Mouse (Mus musculus) myocyte (in vitro differentiated cells): ENCODE data around the gene Kiss1. TPM values are rescaled to one million over a fixed set of nuclear protein-coding genes. Genes with fewer than 3 reads are reported as not detected.

Experiments used
- H3K27me3 ChIP-seq: one replicate; pipeline ENCODE4 v1.6.1; 2011; ENCODE audit not compliant: control insufficient read depth, insufficient read depth, insufficient read length
- H3K36me3 ChIP-seq: one replicate; pipeline ENCODE4 v1.6.1; 2011; ENCODE audit not compliant: control insufficient read depth, insufficient read depth
- H3K4me2 ChIP-seq: one replicate; pipeline ENCODE4 v1.6.1; 2011; ENCODE audit warnings: low read depth, control low read depth
- H3K4me3 ChIP-seq: one replicate; pipeline ENCODE4 v1.5.1; 2011; ENCODE audit warnings: mild to moderate bottlenecking, control low read depth, moderate library complexity
- H3K79me2 ChIP-seq: one replicate; pipeline ENCODE4 v1.6.1; 2011; ENCODE audit not compliant: control insufficient read depth, insufficient read depth
- H3ac ChIP-seq: one replicate; pipeline ENCODE4 v1.6.1; 2011; ENCODE audit not compliant: control insufficient read depth, insufficient read length
- CEBPB ChIP-seq: IDR thresholded peaks from 2 replicates; pipeline ENCODE4 v1.6.1; 2011; ENCODE audit warnings: mild to moderate bottlenecking, moderate library complexity; ENCODE audit not compliant: poor library complexity, insufficient read depth, severe bottlenecking
- E2F4 ChIP-seq: IDR thresholded peaks from one replicate; pipeline ENCODE4 v1.6.1; 2011; ENCODE audit warnings: mild to moderate bottlenecking, control low read depth, moderate library complexity; ENCODE audit not compliant: insufficient read depth
- MAX ChIP-seq: IDR thresholded peaks from one replicate; pipeline ENCODE4 v1.6.1; 2011; ENCODE audit warnings: low read depth, mild to moderate bottlenecking, control low read depth
- MYOD1 ChIP-seq, 3 experiments: IDR thresholded peaks; one replicate each; pipeline ENCODE4 v1.6.1; 2011; ENCODE audit warnings: control low read depth in 2 of 3, low read depth in 2 of 3, mild to moderate bottlenecking in 2 of 3, moderate library complexity in 1 of 3; ENCODE audit not compliant: insufficient read length in 2 of 3, control insufficient read depth in 1 of 3
- MYOG ChIP-seq, 3 experiments: IDR thresholded peaks; one replicate each; pipeline ENCODE4 v1.6.1; 2011; ENCODE audit warnings: control low read depth in 2 of 3, low read depth in 2 of 3, mild to moderate bottlenecking in 2 of 3; ENCODE audit not compliant: insufficient read length in 2 of 3, control insufficient read depth in 1 of 3, insufficient read depth in 1 of 3
- POLR2A ChIP-seq: IDR thresholded peaks from one replicate; pipeline ENCODE4 v1.6.1; 2011; ENCODE audit warnings: low read depth, mild to moderate bottlenecking, control low read depth, moderate library complexity; ENCODE audit not compliant: insufficient read length
- POLR2AphosphoS2 ChIP-seq: IDR thresholded peaks from one replicate; pipeline ENCODE4 v1.6.1; 2011; ENCODE audit warnings: low read depth, control low read depth; ENCODE audit not compliant: insufficient read length
- REST ChIP-seq: IDR thresholded peaks from one replicate; pipeline ENCODE4 v1.6.1; 2011; ENCODE audit warnings: mild to moderate bottlenecking, control low read depth, moderate library complexity; ENCODE audit not compliant: insufficient read depth, insufficient read length
- SRF ChIP-seq: IDR thresholded peaks from one replicate; pipeline ENCODE4 v1.6.1; 2011; ENCODE audit warnings: low read depth; ENCODE audit not compliant: control insufficient read depth, insufficient read length
- TCF12 ChIP-seq: IDR thresholded peaks from one replicate; pipeline ENCODE4 v1.6.1; 2011; ENCODE audit warnings: mild to moderate bottlenecking, control low read depth; ENCODE audit not compliant: poor library complexity, insufficient read depth, severe bottlenecking
- TCF3 ChIP-seq: IDR thresholded peaks from one replicate; pipeline ENCODE4 v1.6.1; 2011; ENCODE audit warnings: low read depth, control low read depth; ENCODE audit not compliant: insufficient read length
- USF1 ChIP-seq: IDR thresholded peaks from one replicate; pipeline ENCODE4 v1.6.1; 2011; ENCODE audit warnings: low read depth, mild to moderate bottlenecking, control low read depth, moderate library complexity
- polyA plus RNA-seq: library from polyadenylated mRNA; unstranded; fragments of >200 nt; fragmentation: generic; extraction: Trizol; gene quantifications from one replicate; pipeline ENCODE4 v1.2.1, GENCODE M21; 2012; ENCODE audit warnings: missing spikeins

The Kiss1 gene
- polyA plus RNA-seq, 1 experiment: not detected

GRCm38 (mm10) chr1:133315775-133316174 lies 5.9 kb upstream of the Kiss1 start:
- TF ChIP-seq POLR2AphosphoS2 (no peak), TCF3 (no peak), USF1 (no peak), CEBPB (no peak), MYOD1 (IDR thresholded peaks at IDR 0.05; ENCODE audit: control insufficient read depth in 1 of 3, insufficient read length in 2 of 3, low read depth in 2 of 3) (no peak), MYOG (IDR thresholded peaks at IDR 0.05; ENCODE audit: control insufficient read depth in 1 of 3, insufficient read depth in 1 of 3, insufficient read length in 2 of 3, low read depth in 2 of 3) (no peak), TCF12 (no peak), REST (no peak), POLR2A (no peak), SRF (no peak)
- H3ac ChIP-seq: no peak overlapping the region
- peaks cover 24% of the 10 kb centered on the region for H3K27me3 ChIP-seq
- no peaks in the 10 kb centered on the region for H3K36me3 ChIP-seq
- no peak overlapping the region for H3K4me2 ChIP-seq
- no peak overlapping the region for H3K4me3 ChIP-seq
- H3K79me2 ChIP-seq: no peaks in the 10 kb centered on the region

GRCm38 (mm10) chr1:133316577-133316976 lies 5.1 kb upstream of the Kiss1 start:
- no peak overlapping the region for H3ac ChIP-seq
- H3K4me2 ChIP-seq: no peak overlapping the region
- no peaks in the 10 kb centered on the region for H3K79me2 ChIP-seq
- peaks cover 18% of the 10 kb centered on the region for H3K27me3 ChIP-seq
- H3K36me3 ChIP-seq: no peaks in the 10 kb centered on the region
- no peak for TF ChIP-seq TCF3
- TF ChIP-seq MYOD1 (IDR thresholded peaks at IDR 0.05; ENCODE audit: control insufficient read depth in 1 of 3, insufficient read length in 2 of 3, low read depth in 2 of 3): no peak
- TF ChIP-seq MYOG (IDR thresholded peaks at IDR 0.05; ENCODE audit: control insufficient read depth in 1 of 3, insufficient read depth in 1 of 3, insufficient read length in 2 of 3, low read depth in 2 of 3): no peak
- TF ChIP-seq MAX: no peak
- TF ChIP-seq USF1: no peak
- no peak for TF ChIP-seq REST
- TF ChIP-seq SRF: no peak
- no peak overlapping the region for H3K4me3 ChIP-seq

DNA sequence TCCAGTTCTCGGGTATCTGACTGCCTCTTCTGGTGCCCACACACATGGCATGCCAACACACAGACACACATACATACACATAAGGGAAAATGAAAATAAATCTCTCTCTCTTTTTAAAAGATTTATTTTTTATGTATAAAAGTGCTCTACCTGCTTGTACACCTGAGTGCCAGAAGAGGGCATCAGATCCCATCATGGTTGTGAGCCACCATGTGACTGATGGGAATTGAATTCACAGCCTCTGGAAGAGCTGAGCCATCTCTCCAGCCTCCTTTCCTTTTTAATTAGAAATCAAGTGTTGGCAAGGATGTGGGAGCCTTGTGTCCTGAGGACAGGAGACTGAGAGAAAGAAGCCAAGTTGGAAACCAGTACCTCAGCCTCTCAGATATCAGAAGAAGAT lies 4.5 kb upstream of the Kiss1 start:
- no peak overlapping the region for H3K4me3 ChIP-seq
- no peak overlapping the region for H3ac ChIP-seq
- H3K4me2 ChIP-seq: no peak overlapping the region
- H3K27me3 ChIP-seq: peaks cover 12% of the 10 kb centered on the region
- H3K79me2 ChIP-seq: no peaks in the 10 kb centered on the region
- TF ChIP-seq SRF (no peak), POLR2AphosphoS2 (no peak), CEBPB (no peak), MYOG (IDR thresholded peaks at IDR 0.05; ENCODE audit: control insufficient read depth in 1 of 3, insufficient read depth in 1 of 3, insufficient read length in 2 of 3, low read depth in 2 of 3) (no peak), MAX (no peak), POLR2A (no peak), TCF3 (no peak), MYOD1 (IDR thresholded peaks at IDR 0.05; ENCODE audit: control insufficient read depth in 1 of 3, insufficient read length in 2 of 3, low read depth in 2 of 3) (no peak), REST (no peak), USF1 (no peak), E2F4 (no peak)
- H3K36me3 ChIP-seq: no peaks in the 10 kb centered on the region

DNA sequence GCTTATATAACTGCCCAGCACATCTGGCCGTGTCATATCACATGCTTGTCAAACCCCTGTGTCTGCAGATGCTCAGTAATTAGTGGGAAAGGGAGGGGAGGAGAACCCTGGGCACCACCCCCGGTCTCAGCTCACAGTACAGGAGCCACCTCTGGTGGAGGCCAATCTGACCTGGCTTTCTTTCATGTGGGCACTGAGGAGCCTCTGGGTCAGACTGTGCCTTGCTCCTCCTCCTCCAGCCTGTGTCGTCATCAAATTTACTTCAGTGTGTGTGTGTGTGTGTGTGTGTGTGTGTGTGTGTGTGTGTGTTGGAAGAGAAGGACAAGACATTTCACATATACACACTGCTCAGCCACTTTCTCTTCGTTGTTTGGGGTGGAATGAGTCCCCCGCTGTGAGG lies 1.7 kb downstream of the Kiss1 start:
- TF ChIP-seq TCF3 (no peak), MYOD1 (IDR thresholded peaks at IDR 0.05; ENCODE audit: control insufficient read depth in 1 of 3, insufficient read length in 2 of 3, low read depth in 2 of 3) (peak in 1 of 3 experiments; percentile 44)
- Histone ChIP-seq H3K27me3 (peaks cover 5% of the 10 kb centered on the region), H3K4me3 (no peak overlapping the region), H3K4me2 (no peak overlapping the region), H3K79me2 (no peaks in the 10 kb centered on the region), H3K36me3 (no peaks in the 10 kb centered on the region), H3ac (no peak overlapping the region)

GRCm38 (mm10) chr1:133325951-133326350 lies 4.3 kb downstream of the Kiss1 start:
- H3K4me2 ChIP-seq: no peak overlapping the region
- H3K4me3 ChIP-seq: no peak overlapping the region
- H3K27me3 ChIP-seq: peaks cover 27% of the 10 kb centered on the region
- no peaks in the 10 kb centered on the region for H3K36me3 ChIP-seq
- TF ChIP-seq USF1 (no peak), TCF12 (no peak), SRF (no peak), E2F4 (no peak), POLR2A (no peak), POLR2AphosphoS2 (no peak), MYOD1 (IDR thresholded peaks at IDR 0.05; ENCODE audit: control insufficient read depth in 1 of 3, insufficient read length in 2 of 3, low read depth in 2 of 3) (no peak), MAX (no peak), MYOG (IDR thresholded peaks at IDR 0.05; ENCODE audit: control insufficient read depth in 1 of 3, insufficient read depth in 1 of 3, insufficient read length in 2 of 3, low read depth in 2 of 3) (no peak), CEBPB (no peak), REST (no peak), TCF3 (no peak)
- no peak overlapping the region for H3ac ChIP-seq
- no peaks in the 10 kb centered on the region for H3K79me2 ChIP-seq
